Mouse (Mus musculus) liver, embryonic 13.5 days (tissue): ENCODE results near the gene Lpin2. TPM values are rescaled to one million over a fixed set of nuclear protein-coding genes. Genes with fewer than 3 reads are reported as not detected.

ENCODE experiments used
- ATAC-seq: fragments of 200-750 bp; cut with Nextera tagmentation; 2 replicates; pipeline ENCODE4 v1.8.0; 2017; ENCODE audit warnings: low read depth, mild to moderate bottlenecking, moderate number of reproducible peaks, moderate library complexity
- DNase-seq: peaks from one replicate; pipeline ENCODE4 v3.0.0; 2022
- H3K27ac ChIP-seq: fragments of 300-500 bp; sonication (generic); 2 replicates; pipeline ENCODE4 v1.5.1; 2015; ENCODE audit warnings: moderate library complexity, mild to moderate bottlenecking, inconsistent platforms
- H3K27me3 ChIP-seq: fragments of 300-500 bp; sonication (generic); 2 replicates; pipeline ENCODE4 v1.6.1; 2015; ENCODE audit warnings: mild to moderate bottlenecking, inconsistent platforms
- H3K36me3 ChIP-seq: fragments of 300-500 bp; sonication (generic); 2 replicates; pipeline ENCODE4 v1.6.1; 2015; ENCODE audit warnings: mild to moderate bottlenecking, inconsistent platforms
- H3K4me1 ChIP-seq: fragments of 300-500 bp; sonication (generic); replicated peaks from 2 replicates; pipeline ENCODE4 v1.6.1; 2015; ENCODE audit warnings: inconsistent platforms
- H3K4me2 ChIP-seq: fragments of 300-500 bp; sonication (generic); 2 replicates; pipeline ENCODE4 v1.6.1; 2015; ENCODE audit warnings: inconsistent platforms, mild to moderate bottlenecking, moderate library complexity
- H3K4me3 ChIP-seq: fragments of 300-500 bp; sonication (generic); replicated peaks from 2 replicates; pipeline ENCODE4 v1.5.1; 2015; ENCODE audit warnings: mild to moderate bottlenecking, inconsistent platforms
- H3K9ac ChIP-seq: fragments of 300-500 bp; sonication (generic); 2 replicates; pipeline ENCODE4 v1.6.1; 2015; ENCODE audit warnings: mild to moderate bottlenecking, inconsistent platforms
- H3K9me3 ChIP-seq: fragments of 300-500 bp; sonication (generic); replicated peaks from 2 replicates; pipeline ENCODE4 v1.6.1; 2016; ENCODE audit warnings: inconsistent platforms
- WGBS: fragments of 180-500 bp; shearing (Covaris S2); methylation state at CpG from one replicate; pipeline ENCODE4 v1.1.7; 2015; ENCODE audit not compliant: insufficient replicate concordance; 5-methylcytosine and 5-hydroxymethylcytosine counted together
- polyA plus RNA-seq: library from polyadenylated mRNA; unstranded; fragments of >200 nt; fragmentation: Nextera tagmentation; extraction: Ambion mirVana; gene quantifications from 2 replicates; pipeline ENCODE4 v1.2.1, GENCODE M21; 2015

Lpin2 gene
- polyA plus RNA-seq, 1 experiment from 2014 or later: 38.0 TPM

GRCm38 (mm10) chr17:71145248-71145961 is 37.0 kb upstream of the Lpin2 start:
- H3K27ac ChIP-seq: peak overlapping the region; percentile 60
- peak overlapping the region; percentile 27; the same call in 1 of the 2 replicates for H3K9ac ChIP-seq
- no peaks in the 10 kb centered on the region for H3K27me3 ChIP-seq
- peak overlapping the region; percentile 50 for H3K4me2 ChIP-seq
- peak; percentile 94 for ATAC-seq
- H3K9me3 ChIP-seq: no peaks in the 10 kb centered on the region
- H3K36me3 ChIP-seq: no peaks in the 10 kb centered on the region
- peaks cover 36% of the 10 kb centered on the region for H3K4me1 ChIP-seq
- WGBS: 53% methylated on average over 1 of the region's 1 CpGs
- peak; percentile 69 for DNase-seq
- H3K4me3 ChIP-seq: no peak overlapping the region; the same call in 1 of the 2 replicates

DNA sequence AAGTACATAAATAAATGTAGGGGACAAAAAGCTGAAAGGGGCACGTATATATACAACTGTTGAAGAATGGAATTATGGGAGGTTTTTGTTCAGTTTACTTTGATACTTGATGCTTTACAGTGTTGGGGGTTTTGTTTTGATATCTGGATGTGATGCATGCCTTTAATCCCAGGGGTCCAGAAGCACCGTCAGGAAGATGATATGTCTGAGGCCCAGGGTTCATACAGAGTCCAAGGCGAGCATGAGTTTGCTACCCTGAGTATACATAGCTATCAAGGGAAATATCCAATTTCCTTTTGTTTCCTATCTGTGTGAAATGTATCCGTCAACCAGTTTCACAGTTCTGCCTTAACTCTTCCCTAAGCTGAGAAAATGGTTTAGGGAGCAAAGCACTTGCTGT is 29.0 kb upstream of the Lpin2 start:
- no peaks in the 10 kb centered on the region for H3K27me3 ChIP-seq
- peaks cover 6% of the 10 kb centered on the region; the same call in 1 of the 2 replicates for H3K4me1 ChIP-seq
- no peak overlapping the region for H3K9ac ChIP-seq
- H3K36me3 ChIP-seq: no peaks in the 10 kb centered on the region
- no peak overlapping the region for H3K4me2 ChIP-seq
- DNase-seq (no peak), ATAC-seq (no peak)
- H3K27ac ChIP-seq: no peak overlapping the region
- H3K4me3 ChIP-seq: no peak overlapping the region
- WGBS: 63% methylated on average over 4 of the region's 4 CpGs
- H3K9me3 ChIP-seq: no peaks in the 10 kb centered on the region

DNA sequence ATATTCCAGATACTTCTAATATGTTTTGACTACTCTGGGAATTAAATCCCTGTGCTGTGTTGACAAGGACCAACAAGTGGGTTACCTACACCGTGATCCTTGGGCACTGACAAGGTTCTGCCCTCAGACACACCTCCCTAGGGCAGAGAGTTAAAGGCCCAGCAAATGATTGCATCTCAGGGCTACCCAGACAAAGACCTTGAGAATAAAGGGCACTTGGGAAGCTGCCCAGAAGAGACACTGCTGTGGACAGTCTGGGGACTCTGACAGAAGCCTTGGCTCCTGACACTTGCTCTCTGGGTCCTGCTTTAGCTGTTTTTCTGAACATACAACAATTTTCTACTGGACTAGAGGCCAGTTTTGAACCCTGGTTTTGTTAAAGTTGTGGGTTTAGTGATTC is 27.1 kb upstream of the Lpin2 start:
- no peaks in the 10 kb centered on the region for H3K27me3 ChIP-seq
- WGBS: 71% methylated on average over 1 of the region's 1 CpGs
- H3K4me2 ChIP-seq: no peak overlapping the region
- no peaks in the 10 kb centered on the region for H3K9me3 ChIP-seq
- peaks cover 23% of the 10 kb centered on the region for H3K4me1 ChIP-seq
- H3K4me3 ChIP-seq: no peak overlapping the region
- no peak for DNase-seq
- H3K36me3 ChIP-seq: no peaks in the 10 kb centered on the region
- ATAC-seq: no peak
- H3K9ac ChIP-seq: no peak overlapping the region
- H3K27ac ChIP-seq: 0 out of 2 replicates have a peak overlapping the region, but pooled peaks have one; percentile 34

GRCm38 (mm10) chr17:71159152-71159567 is 23.2 kb upstream of the Lpin2 start:
- Histone ChIP-seq H3K4me1 (peaks cover 36% of the 10 kb centered on the region), H3K36me3 (no peaks in the 10 kb centered on the region), H3K27ac (peak overlapping the region; percentile 2; the same call in 1 of the 2 replicates), H3K9ac (no peak overlapping the region), H3K27me3 (no peaks in the 10 kb centered on the region), H3K4me3 (no peak overlapping the region), H3K4me2 (no peak overlapping the region), H3K9me3 (no peaks in the 10 kb centered on the region)
- DNase-seq (no peak), ATAC-seq (no peak)
- WGBS: 60% methylated on average over 4 of the region's 4 CpGs

DNA sequence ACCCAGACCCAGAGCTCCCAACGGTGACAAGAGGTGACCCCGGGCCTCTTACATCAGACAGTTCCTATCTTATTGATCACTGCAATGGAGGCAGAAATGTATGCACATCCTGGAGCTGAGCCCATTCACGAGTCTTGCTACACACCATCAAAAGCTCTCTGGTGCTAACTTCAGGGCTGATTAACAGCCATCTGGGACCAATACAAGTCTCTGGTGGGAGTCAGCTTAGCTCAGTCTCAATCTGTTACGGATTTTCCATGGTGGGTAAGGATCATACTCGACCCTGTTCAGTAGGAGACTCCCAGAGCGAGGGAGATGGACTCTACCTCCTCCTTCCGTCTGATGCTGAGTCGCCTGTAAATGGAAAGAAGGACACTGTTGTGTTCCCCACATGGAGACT is 22.6 kb upstream of the Lpin2 start:
- peaks cover 40% of the 10 kb centered on the region for H3K4me1 ChIP-seq
- no peak overlapping the region for H3K4me2 ChIP-seq
- DNase-seq (no peak), ATAC-seq (peak; percentile 30; the same call in 1 of the 2 replicates)
- H3K9ac ChIP-seq: no peak overlapping the region
- H3K27me3 ChIP-seq: no peaks in the 10 kb centered on the region
- no peaks in the 10 kb centered on the region for H3K9me3 ChIP-seq
- WGBS: 68% methylated on average over 8 of the region's 8 CpGs
- H3K36me3 ChIP-seq: no peaks in the 10 kb centered on the region
- H3K27ac ChIP-seq: no peak overlapping the region
- no peak overlapping the region for H3K4me3 ChIP-seq

DNA sequence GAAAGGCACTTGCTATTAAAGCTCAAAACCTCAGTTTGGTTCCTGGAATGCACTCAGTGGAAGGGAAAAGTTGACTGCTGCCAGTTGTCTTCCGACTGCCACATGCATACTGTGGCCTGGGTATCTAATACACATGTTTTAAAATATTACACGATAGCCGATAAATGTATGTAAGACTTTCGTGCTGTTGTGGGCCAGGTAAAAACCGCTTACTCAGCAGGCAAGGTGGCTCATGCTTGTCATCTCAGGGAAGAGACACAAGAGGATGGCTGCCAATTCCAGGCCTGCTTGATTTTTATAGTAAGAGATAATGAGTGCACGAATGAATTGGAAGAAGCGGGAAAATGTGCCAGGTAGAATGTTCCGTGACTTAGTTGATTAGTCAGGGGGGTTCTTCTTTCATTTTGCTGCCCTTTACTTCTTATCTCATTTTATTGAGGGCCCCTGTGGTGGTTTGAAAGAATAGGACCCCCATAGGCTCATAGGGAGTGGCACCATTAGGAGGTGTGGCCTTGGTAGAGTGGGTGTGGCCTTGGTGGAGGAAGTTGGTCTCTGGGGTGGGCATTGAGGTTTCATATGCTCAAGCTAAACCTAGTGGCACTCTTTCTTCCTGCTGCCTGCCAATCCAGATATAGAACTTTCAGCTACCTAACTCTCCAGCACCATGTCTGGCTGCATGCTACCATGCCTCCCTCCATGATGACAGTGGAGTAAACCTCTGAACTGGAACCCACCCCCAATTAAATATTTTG is 21.9 kb upstream of the Lpin2 start:
- Histone ChIP-seq H3K9me3 (no peaks in the 10 kb centered on the region), H3K9ac (no peak overlapping the region), H3K4me2 (no peak overlapping the region), H3K27me3 (no peaks in the 10 kb centered on the region), H3K4me1 (peaks cover 43% of the 10 kb centered on the region), H3K27ac (no peak overlapping the region), H3K36me3 (no peaks in the 10 kb centered on the region), H3K4me3 (no peak overlapping the region)
- ATAC-seq (no peak), DNase-seq (no peak)
- 90% methylated on average over 8 of the region's 8 CpGs for WGBS

- Histone ChIP-seq H3K27me3 (no peaks in the 10 kb centered on the region), H3K36me3 (no peaks in the 10 kb centered on the region), H3K27ac (peak overlapping the region; percentile 72), H3K9ac (no peak overlapping the region), H3K9me3 (no peaks in the 10 kb centered on the region), H3K4me2 (no peak overlapping the region), H3K4me3 (no peak overlapping the region), H3K4me1 (peaks cover 54% of the 10 kb centered on the region)
- ATAC-seq: peak; percentile 72
- DNase-seq: no peak
- WGBS: 31% methylated on average over 6 of the region's 6 CpGs
Measured at GRCm38 (mm10) chr17:71164991-71165390, 17.4 kb upstream of the Lpin2 start.

GRCm38 (mm10) chr17:71168205-71168815 is 14.1 kb upstream of the Lpin2 start:
- H3K4me3 ChIP-seq: no peak overlapping the region
- no peak overlapping the region for H3K4me2 ChIP-seq
- H3K9me3 ChIP-seq: no peaks in the 10 kb centered on the region
- DNase-seq (no peak), ATAC-seq (no peak)
- no peaks in the 10 kb centered on the region for H3K36me3 ChIP-seq
- no peaks in the 10 kb centered on the region for H3K27me3 ChIP-seq
- H3K27ac ChIP-seq: peak overlapping the region; percentile 43
- H3K4me1 ChIP-seq: peaks cover 62% of the 10 kb centered on the region
- WGBS: 54% methylated on average over 5 of the region's 5 CpGs
- peak overlapping the region; percentile 18; the same call in 1 of the 2 replicates for H3K9ac ChIP-seq

- WGBS: 76% methylated on average over 9 of the region's 9 CpGs
- H3K4me2 ChIP-seq: no peak overlapping the region
- H3K4me1 ChIP-seq: peaks cover 58% of the 10 kb centered on the region
- H3K27ac ChIP-seq: peak overlapping the region; percentile 77
- H3K9ac ChIP-seq: 0 out of 2 replicates have a peak overlapping the region, but pooled peaks have one; percentile 18
- H3K36me3 ChIP-seq: no peaks in the 10 kb centered on the region
- no peaks in the 10 kb centered on the region for H3K27me3 ChIP-seq
- H3K9me3 ChIP-seq: no peaks in the 10 kb centered on the region
- ATAC-seq (no peak), DNase-seq (no peak)
- H3K4me3 ChIP-seq: no peak overlapping the region
Measured at GRCm38 (mm10) chr17:71168846-71169245, 13.5 kb upstream of the Lpin2 start.

- peak overlapping the region; percentile 77 for H3K27ac ChIP-seq
- no peak overlapping the region for H3K9ac ChIP-seq
- H3K4me1 ChIP-seq: peaks cover 55% of the 10 kb centered on the region
- ATAC-seq (no peak), DNase-seq (no peak)
- H3K4me3 ChIP-seq: no peak overlapping the region
- H3K36me3 ChIP-seq: no peaks in the 10 kb centered on the region
- H3K27me3 ChIP-seq: no peaks in the 10 kb centered on the region
- H3K4me2 ChIP-seq: no peak overlapping the region
- no peaks in the 10 kb centered on the region for H3K9me3 ChIP-seq
- 79% methylated on average over 1 of the region's 1 CpGs for WGBS
Measured at GRCm38 (mm10) chr17:71169639-71170038, 12.7 kb upstream of the Lpin2 start.

GRCm38 (mm10) chr17:71171161-71171560 is 11.2 kb upstream of the Lpin2 start:
- H3K4me3 ChIP-seq: no peak overlapping the region
- no peaks in the 10 kb centered on the region for H3K36me3 ChIP-seq
- 27% methylated on average over 4 of the region's 4 CpGs for WGBS
- no peak overlapping the region for H3K4me2 ChIP-seq
- H3K9ac ChIP-seq: no peak overlapping the region
- H3K27ac ChIP-seq: peak overlapping the region; percentile 77
- ATAC-seq: peak; percentile 87
- no peaks in the 10 kb centered on the region for H3K27me3 ChIP-seq
- H3K4me1 ChIP-seq: peaks cover 51% of the 10 kb centered on the region
- peak; percentile 60 for DNase-seq
- no peaks in the 10 kb centered on the region for H3K9me3 ChIP-seq
